Comparison of ENCODE assay signal across 8 mouse cellular contexts in the genomic region with DNA sequence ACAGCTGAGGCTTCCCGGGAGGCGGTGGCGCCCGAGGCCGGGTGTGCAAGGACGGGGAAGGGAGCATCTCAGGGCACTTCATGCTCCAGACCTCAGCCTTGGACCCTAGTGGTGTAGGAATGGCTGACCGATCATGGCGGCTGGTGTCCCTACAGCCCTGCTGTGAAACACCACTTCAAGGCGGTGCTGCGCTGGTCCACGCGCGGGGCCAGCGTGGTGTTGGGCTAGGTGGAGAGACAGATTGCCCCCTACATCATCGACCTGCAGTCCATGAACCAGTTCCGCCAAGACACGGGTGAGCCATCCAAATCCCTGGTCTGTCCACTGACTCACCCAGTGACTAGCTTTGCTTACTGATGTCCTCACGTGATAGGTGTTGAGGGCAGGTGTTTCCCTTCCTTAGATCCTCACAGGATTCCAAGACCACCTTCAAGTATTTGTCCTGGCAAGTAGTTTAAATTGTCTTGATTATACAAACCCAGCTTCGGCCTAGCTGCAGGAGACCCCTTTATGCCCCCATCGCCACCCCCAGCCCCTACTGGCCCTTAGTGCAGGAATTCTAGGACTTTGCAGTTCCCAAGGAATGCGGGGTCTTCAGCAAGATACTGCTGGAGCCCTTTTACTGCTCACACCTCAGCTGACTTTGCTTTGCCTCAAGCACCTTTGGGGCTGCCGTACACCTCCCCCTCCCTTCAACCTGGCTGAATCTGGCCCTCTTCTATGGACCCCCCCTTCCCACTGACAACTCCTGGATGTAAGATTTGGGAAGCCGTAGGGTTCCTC. TPM values are rescaled to one million over a fixed set of nuclear protein-coding genes. Genes with fewer than 3 reads are reported as not detected.
DNase-seq lines count a peak whose midpoint lies in the region; ATAC-seq and TF ChIP-seq lines count a peak whose summit lies in the region.

No protein-coding gene starts in this region.

- TF ChIP-seq POLR2A in testis, adult 2 months (IDR thresholded peaks at IDR 0.05; ENCODE audit: control insufficient read depth, low read depth, low read length), result no peak

- WGBS in heart, embryonic 10.5 days, result 16% methylated on average over 23 of the region's 23 CpGs
- WGBS in hindbrain, embryonic 10.5 days, result 20% methylated on average over 23 of the region's 23 CpGs
- WGBS in liver, embryonic 14.5 days (ENCODE audit: insufficient replicate concordance), result 18% methylated on average over 23 of the region's 23 CpGs

- peak overlapping the region; percentile 72 for H3K4me2 ChIP-seq in liver, embryonic 14.5 days (ENCODE audit: low read depth)

- peak; percentile 5; the same call in 1 of the 2 replicates for ATAC-seq in liver, embryonic 14.5 days (ENCODE audit: insufficient read depth)

- H3K27me3 ChIP-seq in heart, embryonic 10.5 days (ENCODE audit: insufficient read depth, poor library complexity, severe bottlenecking), result peaks cover 10% of the 10 kb centered on the region
- no peaks in the 10 kb centered on the region for H3K27me3 ChIP-seq in testis, adult 2 months (ENCODE audit: control insufficient read depth, insufficient read depth, low read length)
- peaks cover 9% of the 10 kb centered on the region for H3K27me3 ChIP-seq in hindbrain, embryonic 10.5 days (ENCODE audit: insufficient read depth, poor library complexity, severe bottlenecking)
- no peaks in the 10 kb centered on the region; the same call in 1 of the 2 replicates for H3K27me3 ChIP-seq in liver, embryonic 14.5 days (ENCODE audit: control insufficient read depth, insufficient read depth, low read length)

- no peak for TF ChIP-seq CTCF in testis, adult 2 months (IDR thresholded peaks at IDR 0.05; ENCODE audit: control insufficient read depth, insufficient read depth, insufficient replicate concordance, low read depth, low read length)
- no peak for TF ChIP-seq CTCF in liver, embryonic 14.5 days (IDR thresholded peaks at IDR 0.05; ENCODE audit: low read depth)

- DNase-seq in heart, embryonic 10.5 days (ENCODE audit: low spot score), result no peak
- no peak for DNase-seq in heart, adult 18-20 months
- no peak for DNase-seq in testis, postnatal 14 days (ENCODE audit: low spot score)
- no peak for DNase-seq in hindbrain, embryonic 10.5 days (ENCODE audit: low spot score)
- no peak for DNase-seq in liver, embryonic 14.5 days (ENCODE audit: low read depth in 3 of 3, low spot score in 3 of 3)
- peak; percentile 42 for DNase-seq in right cerebral cortex, postnatal 4 days
- DNase-seq in urinary bladder, postnatal 25 days (ENCODE audit: low spot score), result no peak

- no peaks in the 10 kb centered on the region for H3K36me3 ChIP-seq in heart, embryonic 10.5 days
- no peaks in the 10 kb centered on the region for H3K36me3 ChIP-seq in testis, adult 2 months (ENCODE audit: control insufficient read depth, insufficient read depth, low read length)
- no peaks in the 10 kb centered on the region for H3K36me3 ChIP-seq in hindbrain, embryonic 10.5 days
- no peaks in the 10 kb centered on the region for H3K36me3 ChIP-seq in liver, embryonic 14.5 days (replicated peaks; ENCODE audit: control insufficient read depth, insufficient read depth, low read depth)

- peaks cover 9% of the 10 kb centered on the region for H3K4me1 ChIP-seq in heart, embryonic 10.5 days
- peaks cover 9% of the 10 kb centered on the region for H3K4me1 ChIP-seq in testis, adult 2 months (ENCODE audit: control insufficient read depth, insufficient read depth, low read length)
- peaks cover 7% of the 10 kb centered on the region; the same call in 1 of the 2 replicates for H3K4me1 ChIP-seq in hindbrain, embryonic 10.5 days (replicated peaks)
- H3K4me1 ChIP-seq in liver, embryonic 14.5 days (replicated peaks; ENCODE audit: control insufficient read depth in 2 of 2, insufficient read depth in 2 of 2, low read length in 1 of 2), result peaks cover 0 to 3% of the 10 kb centered on the region in 2 experiments; a peak in 1 of 4 replicates

- no peak for TF ChIP-seq EP300 in liver, embryonic 14.5 days (IDR thresholded peaks at IDR 0.05; ENCODE audit: low read depth)

- peak overlapping the region; percentile 77 for H3K27ac ChIP-seq in heart, embryonic 10.5 days
- H3K27ac ChIP-seq in testis, adult 2 months (ENCODE audit: control insufficient read depth, insufficient read depth, low read depth, low read length), result no peak overlapping the region
- H3K27ac ChIP-seq in hindbrain, embryonic 10.5 days, result peak overlapping the region; percentile 70
- no peak overlapping the region for H3K27ac ChIP-seq in liver, embryonic 14.5 days

- H3K9me3 ChIP-seq in heart, embryonic 10.5 days, result no peaks in the 10 kb centered on the region
- no peaks in the 10 kb centered on the region for H3K9me3 ChIP-seq in hindbrain, embryonic 10.5 days
- H3K9me3 ChIP-seq in liver, embryonic 14.5 days (ENCODE audit: control insufficient read depth, low read length), result no peaks in the 10 kb centered on the region

- peak overlapping the region; percentile 23; the same call in 1 of the 2 replicates for H3K9ac ChIP-seq in liver, embryonic 14.5 days (replicated peaks)

- peak overlapping the region; percentile 66 for H3K4me3 ChIP-seq in heart, embryonic 10.5 days
- H3K4me3 ChIP-seq in testis, adult 2 months (ENCODE audit: control insufficient read depth, low read depth, low read length), result peak overlapping the region; percentile 73
- peak overlapping the region; percentile 68 for H3K4me3 ChIP-seq in hindbrain, embryonic 10.5 days
- peak overlapping the region; percentile 57 to 65 for H3K4me3 ChIP-seq in liver, embryonic 14.5 days (ENCODE audit: insufficient read depth in 1 of 2, low read depth in 2 of 2, low read length in 2 of 2)

RNA-seq across cellular contexts. Expression of a gene that starts 3.3 kb away (rescaled TPM):
- 0.10 and 0.17 TPM in 2 replicates for polyA plus RNA-seq in heart, embryonic 10.5 days (2016; fragmentation: Nextera tagmentation; extraction: Ambion mirVana)
- not detected for total RNA-seq in heart, adult 18-20 months (2021)
- polyA plus RNA-seq in testis, adult 2 months (2012; rRNA removed), result not detected in 2 replicates
- polyA plus RNA-seq in hindbrain, embryonic 10.5 days (2016; fragmentation: Nextera tagmentation; extraction: Ambion mirVana), result 0.18 TPM in 1 of 2 replicates, not detected in the other
- 1.5 and 1.9 TPM in 2 replicates for polyA plus RNA-seq in liver, embryonic 14.5 days (2012; rRNA removed)
- polyA plus RNA-seq in liver, embryonic 14.5 days (2014; fragmentation: Nextera tagmentation; extraction: Ambion mirVana), result 4.2 and 4.3 TPM in 2 replicates

RNA-seq across cellular contexts. Expression of a gene that starts 36.6 kb away (rescaled TPM):
- polyA plus RNA-seq in heart, embryonic 10.5 days (2016; fragmentation: Nextera tagmentation; extraction: Ambion mirVana), result not detected in 2 replicates
- not detected for total RNA-seq in heart, adult 18-20 months (2021)
- polyA plus RNA-seq in testis, adult 2 months (2012; rRNA removed), result not detected in 2 replicates
- polyA plus RNA-seq in hindbrain, embryonic 10.5 days (2016; fragmentation: Nextera tagmentation; extraction: Ambion mirVana), result not detected in 2 replicates
- 0.15 and 0.19 TPM in 2 replicates for polyA plus RNA-seq in liver, embryonic 14.5 days (2012; rRNA removed)
- polyA plus RNA-seq in liver, embryonic 14.5 days (2014; fragmentation: Nextera tagmentation; extraction: Ambion mirVana), result 0.38 and 0.48 TPM in 2 replicates

RNA-seq across cellular contexts. Expression of a gene that starts 50.9 kb away (rescaled TPM):
- 20.4 and 21.3 TPM in 2 replicates for polyA plus RNA-seq in heart, embryonic 10.5 days (2016; fragmentation: Nextera tagmentation; extraction: Ambion mirVana)
- total RNA-seq in heart, adult 18-20 months (2021), result 1 to 10 TPM; 4.9 to 5.6 TPM
- polyA plus RNA-seq in testis, adult 2 months (2012; rRNA removed), result 0.07 and 0.11 TPM in 2 replicates
- 15.3 and 20.2 TPM in 2 replicates for polyA plus RNA-seq in hindbrain, embryonic 10.5 days (2016; fragmentation: Nextera tagmentation; extraction: Ambion mirVana)
- polyA plus RNA-seq in liver, embryonic 14.5 days (2012; rRNA removed), result 9.2 and 17.9 TPM in 2 replicates
- 30.3 and 31.5 TPM in 2 replicates for polyA plus RNA-seq in liver, embryonic 14.5 days (2014; fragmentation: Nextera tagmentation; extraction: Ambion mirVana)

Comparison
In these comparisons a context has a peak if more than half of its experiments do, and no peak if none do; other contexts are left out.
1. H3K27ac ChIP-seq: peak in heart, embryonic 10.5 days (single experiment) and hindbrain, embryonic 10.5 days (single experiment); none in testis, adult 2 months (single experiment) and liver, embryonic 14.5 days (single experiment).
2. Peak in every context shown above with its lines, with median percentiles within 50 percentile points of each other: H3K4me3 ChIP-seq.